ENCODE assay signal across 8 mouse cellular contexts in genomic region chr17:27018555-27019196, GRCm38 (mm10). TPM values are rescaled to one million over a fixed set of nuclear protein-coding genes. Genes with fewer than 3 reads are reported as not detected.
DNase-seq lines count a peak whose midpoint lies in the region; ATAC-seq and TF ChIP-seq lines count a peak whose summit lies in the region.

No protein-coding gene starts in this region.

- H3K4me3 ChIP-seq in megakaryocyte, embryonic 14.5 days (replicated peaks) = peak overlapping the region; percentile 94
- peak overlapping the region; percentile 45 for H3K4me3 ChIP-seq in intestine, postnatal 0 days (ENCODE audit: low read depth, low read length)
- H3K4me3 ChIP-seq in midbrain, embryonic 12.5 days = peak overlapping the region; percentile 48

- no peak overlapping the region for H3K27ac ChIP-seq in intestine, postnatal 0 days (ENCODE audit: low read depth, low read length)
- 0 out of 2 replicates have a peak overlapping the region, but pooled peaks have one; percentile 10 for H3K27ac ChIP-seq in midbrain, embryonic 12.5 days (replicated peaks)

- peak overlapping the region; percentile 70 for H3K4me2 ChIP-seq in intestine, postnatal 0 days (replicated peaks; ENCODE audit: low read depth)
- H3K4me2 ChIP-seq in midbrain, embryonic 12.5 days (replicated peaks) = peak overlapping the region; percentile 66

- no peaks in the 10 kb centered on the region for H3K27me3 ChIP-seq in megakaryocyte, embryonic 14.5 days (replicated peaks)
- H3K27me3 ChIP-seq in intestine, postnatal 0 days (replicated peaks; ENCODE audit: control insufficient read depth, insufficient read depth, low read length) = no peaks in the 10 kb centered on the region
- H3K27me3 ChIP-seq in midbrain, embryonic 12.5 days = no peaks in the 10 kb centered on the region

- 42% methylated on average over 12 of the region's 12 CpGs for WGBS in intestine, postnatal 0 days
- 51% methylated on average over 12 of the region's 12 CpGs for WGBS in midbrain, embryonic 12.5 days

- TF ChIP-seq CTCF in intestine, postnatal 0 days (IDR thresholded peaks at IDR 0.05; ENCODE audit: low read depth) = no peak

- no peak overlapping the region for H3K9ac ChIP-seq in intestine, postnatal 0 days (ENCODE audit: low read depth, low read length)
- H3K9ac ChIP-seq in midbrain, embryonic 12.5 days (replicated peaks) = peak overlapping the region; percentile 50

- DNase-seq in adrenal gland, postnatal 10 days = peak; percentile 39
- DNase-seq in adrenal gland, adult 18-20 months (ENCODE audit: low spot score in 2 of 2) = no peak
- DNase-seq in cerebellum, adult 18-20 months = no peak
- no peak for DNase-seq in cerebellum, adult 11 months

- no peak for ATAC-seq in megakaryocyte, adult 5-6 weeks (ENCODE audit: poor library complexity, severe bottlenecking)
- ATAC-seq in intestine, postnatal 0 days = no peak
- ATAC-seq in midbrain, embryonic 12.5 days (ENCODE audit: low FRiP score, low read depth) = no peak

- H3K4me1 ChIP-seq in megakaryocyte, embryonic 14.5 days = peaks cover 21% of the 10 kb centered on the region
- 0 out of 2 replicates have a peak, but pooled peaks cover 4% of the 10 kb centered on the region for H3K4me1 ChIP-seq in intestine, postnatal 0 days (replicated peaks; ENCODE audit: control insufficient read depth, insufficient read depth, low read length)
- peaks cover 15% of the 10 kb centered on the region for H3K4me1 ChIP-seq in midbrain, embryonic 12.5 days

- peaks cover 43% of the 10 kb centered on the region for H3K36me3 ChIP-seq in megakaryocyte, embryonic 14.5 days (replicated peaks; ENCODE audit: low read length)
- peaks cover 40% of the 10 kb centered on the region for H3K36me3 ChIP-seq in intestine, postnatal 0 days (ENCODE audit: control insufficient read depth, insufficient read depth)
- H3K36me3 ChIP-seq in midbrain, embryonic 12.5 days = peaks cover 37% of the 10 kb centered on the region

- no peaks in the 10 kb centered on the region for H3K9me3 ChIP-seq in megakaryocyte, embryonic 14.5 days
- H3K9me3 ChIP-seq in intestine, postnatal 0 days (ENCODE audit: control insufficient read depth) = no peaks in the 10 kb centered on the region
- H3K9me3 ChIP-seq in midbrain, embryonic 12.5 days = no peaks in the 10 kb centered on the region

RNA-seq across cellular contexts. Expression of gene Bak1, which starts 10.1 kb away (rescaled TPM):
- 10 to 100 TPM; 35.4 to 42.4 TPM for total RNA-seq in adrenal gland, postnatal 10 days (2021)
- 10 to 100 TPM; 27.2 to 31.0 TPM for total RNA-seq in adrenal gland, adult 18-20 months (2021)
- 164 and 277 TPM in 2 replicates for polyA plus RNA-seq in megakaryocyte, embryonic 14.5 days (2012; ENCODE audit: insufficient read depth, low replicate concordance)
- total RNA-seq in megakaryocyte, adult 5-6 weeks (2015) = 115 and 120 TPM in 2 replicates
- 70.4 and 71.5 TPM in 2 replicates for total RNA-seq in megakaryocyte, adult 5-6 weeks (2017)
- polyA plus RNA-seq in intestine, postnatal 0 days (2015; fragmentation: Nextera tagmentation; extraction: Ambion mirVana) = 18.1 and 18.2 TPM in 2 replicates
- 3.4 and 3.5 TPM in 2 replicates for polyA plus RNA-seq in midbrain, embryonic 12.5 days (2016; fragmentation: Nextera tagmentation; extraction: Ambion mirVana)

RNA-seq across cellular contexts. Expression of gene Itpr3, which starts 38.4 kb away (rescaled TPM):
- 1 to 10 TPM; 8.7 to 9.7 TPM for total RNA-seq in adrenal gland, postnatal 10 days (2021)
- total RNA-seq in adrenal gland, adult 18-20 months (2021) = 1 to 10 TPM; 5.5 to 6.2 TPM
- polyA plus RNA-seq in megakaryocyte, embryonic 14.5 days (2012; ENCODE audit: insufficient read depth, low replicate concordance) = 0.17 and 1.3 TPM in 2 replicates
- 5.9 and 6.2 TPM in 2 replicates for total RNA-seq in megakaryocyte, adult 5-6 weeks (2015)
- total RNA-seq in megakaryocyte, adult 5-6 weeks (2017) = 10.9 and 12.2 TPM in 2 replicates
- polyA plus RNA-seq in intestine, postnatal 0 days (2015; fragmentation: Nextera tagmentation; extraction: Ambion mirVana) = 6.1 and 7.2 TPM in 2 replicates
- polyA plus RNA-seq in midbrain, embryonic 12.5 days (2016; fragmentation: Nextera tagmentation; extraction: Ambion mirVana) = 1.4 and 2.2 TPM in 2 replicates

RNA-seq across cellular contexts. Expression of gene Zbtb9, which starts 45.7 kb away (rescaled TPM):
- total RNA-seq in adrenal gland, postnatal 10 days (2021) = 1 to 10 TPM; 5.2 to 7.4 TPM
- 1 to 10 TPM; 6.4 to 8.0 TPM for total RNA-seq in adrenal gland, adult 18-20 months (2021)
- 2.3 and 4.1 TPM in 2 replicates for polyA plus RNA-seq in megakaryocyte, embryonic 14.5 days (2012; ENCODE audit: insufficient read depth, low replicate concordance)
- total RNA-seq in megakaryocyte, adult 5-6 weeks (2015) = 4.5 and 4.7 TPM in 2 replicates
- total RNA-seq in megakaryocyte, adult 5-6 weeks (2017) = 13.3 and 14.4 TPM in 2 replicates
- polyA plus RNA-seq in intestine, postnatal 0 days (2015; fragmentation: Nextera tagmentation; extraction: Ambion mirVana) = 6.5 and 6.7 TPM in 2 replicates
- 18.5 and 19.9 TPM in 2 replicates for polyA plus RNA-seq in midbrain, embryonic 12.5 days (2016; fragmentation: Nextera tagmentation; extraction: Ambion mirVana)
